ENCODE assay signal across 9 mouse cellular contexts in genomic region chr9:121997010-121997409, GRCm38 (mm10). TPM values are rescaled to one million over a fixed set of nuclear protein-coding genes. Genes with fewer than 3 reads are reported as not detected.
A peak's percentile ranks its signal among the peaks of the same experiment; 100 is the strongest.
DNase-seq lines count a peak whose midpoint lies in the region; ATAC-seq and TF ChIP-seq lines count a peak whose summit lies in the region.
"Had no signal": no experiment of that assay in that cellular context is flagged by ENCODE, and none has a peak within 500 bp of the region (broad histone marks: within the 10 kb centered on the region; RNA-seq: fewer than 3 reads in every experiment).

Gene Pomgnt2, minus strand, starts transcription at chr9:121997110.

- peak within 1 kb of the TSS; percentile 90 for H3K4me3 ChIP-seq in heart, embryonic 10.5 days
- H3K4me3 ChIP-seq in heart, embryonic 14.5 days (ENCODE audit: control insufficient read depth in 1 of 2, insufficient read depth in 1 of 2, low read depth in 1 of 2, low read length in 2 of 2), result peak within 1 kb of the TSS; percentile 68 to 93; a peak in 3 of 4 replicates
- peak within 1 kb of the TSS; percentile 90 for H3K4me3 ChIP-seq in limb, embryonic 10.5 days
- H3K4me3 ChIP-seq in stomach, postnatal 0 days (ENCODE audit: low read depth, low read length), result peak within 1 kb of the TSS; percentile 82

- peaks cover 3% of the 10 kb centered on the region for H3K4me1 ChIP-seq in heart, embryonic 10.5 days
- no peaks in the 10 kb centered on the region for H3K4me1 ChIP-seq in heart, embryonic 14.5 days (ENCODE audit: control insufficient read depth in 2 of 2, insufficient read depth in 2 of 2, low read length in 2 of 2)
- peaks cover 9% of the 10 kb centered on the region for H3K4me1 ChIP-seq in limb, embryonic 10.5 days
- H3K4me1 ChIP-seq in stomach, postnatal 0 days (replicated peaks; ENCODE audit: control insufficient read depth, insufficient read depth), result no peaks in the 10 kb centered on the region

- no peak for TF ChIP-seq CTCF in stomach, postnatal 0 days (IDR thresholded peaks at IDR 0.05; ENCODE audit: low read depth)

- H3K9ac ChIP-seq in heart, embryonic 14.5 days (ENCODE audit: low read length), result no peak within 1 kb of the TSS; the same call in 1 of the 2 replicates
- H3K9ac ChIP-seq in stomach, postnatal 0 days (ENCODE audit: low read length), result peak within 1 kb of the TSS; percentile 83; the same call in 1 of the 2 replicates

- no peak within 1 kb of the TSS for H3K27ac ChIP-seq in heart, embryonic 10.5 days
- no peak within 1 kb of the TSS for H3K27ac ChIP-seq in heart, embryonic 14.5 days (replicated peaks in 1 of 2; ENCODE audit: control insufficient read depth in 1 of 2, insufficient read depth in 1 of 2, low read depth in 2 of 2, low read length in 2 of 2)
- H3K27ac ChIP-seq in limb, embryonic 10.5 days, result no peak within 1 kb of the TSS; the same call in 1 of the 2 replicates
- no peak within 1 kb of the TSS for H3K27ac ChIP-seq in stomach, postnatal 0 days (replicated peaks)

- TF ChIP-seq EP300 in stomach, postnatal 0 days (optimal IDR thresholded peaks at IDR 0.05), result no peak

- no peaks in the 10 kb centered on the region for H3K9me3 ChIP-seq in heart, embryonic 10.5 days
- H3K9me3 ChIP-seq in heart, embryonic 14.5 days (ENCODE audit: control insufficient read depth, low read length), result no peaks in the 10 kb centered on the region
- no peaks in the 10 kb centered on the region for H3K9me3 ChIP-seq in limb, embryonic 10.5 days (replicated peaks)
- no peaks in the 10 kb centered on the region for H3K9me3 ChIP-seq in stomach, postnatal 0 days (ENCODE audit: control insufficient read depth, low read length)
- H3K9me3 ChIP-seq: G1E had no signal

- intact Hi-C loops in heart, postnatal 14 days (cut with DNase I), result no loop called here

- no peak for ATAC-seq in heart, embryonic 14.5 days (ENCODE audit: insufficient number of reproducible peaks, insufficient read depth, low FRiP score, low read depth)
- ATAC-seq in stomach, postnatal 0 days (ENCODE audit: low FRiP score, low TSS enrichment), result no peak

- H3K36me3 ChIP-seq in heart, embryonic 10.5 days, result no peaks in the 10 kb centered on the region
- H3K36me3 ChIP-seq in heart, embryonic 14.5 days (ENCODE audit: control insufficient read depth, insufficient read depth, low read length), result no peaks in the 10 kb centered on the region
- H3K36me3 ChIP-seq in limb, embryonic 10.5 days, result no peaks in the 10 kb centered on the region
- no peaks in the 10 kb centered on the region for H3K36me3 ChIP-seq in stomach, postnatal 0 days (ENCODE audit: control insufficient read depth, insufficient read depth, low read length)
- H3K36me3 ChIP-seq: G1E had no signal

- peak within 1 kb of the TSS; percentile 98 for H3K4me2 ChIP-seq in heart, embryonic 14.5 days (ENCODE audit: low read length)
- peak within 1 kb of the TSS; percentile 99; the same call in 1 of the 2 replicates for H3K4me2 ChIP-seq in stomach, postnatal 0 days (replicated peaks; ENCODE audit: low read depth)

- no peak for DNase-seq in heart, embryonic 10.5 days (ENCODE audit: low spot score)
- DNase-seq in heart, postnatal 14 days, result no peak
- DNase-seq in adrenal gland, postnatal 14 days, result no peak
- no peak for DNase-seq in limb, embryonic 10.5 days (ENCODE audit: low spot score)
- no peak for DNase-seq in stomach, postnatal 0 days (ENCODE audit: low spot score)
- DNase-seq in yolk sac, embryonic 10.5 days (ENCODE audit: low spot score), result no peak
- no peak for DNase-seq in thymus, postnatal 0 days (ENCODE audit: low spot score)

- H3K27me3 ChIP-seq in heart, embryonic 10.5 days (ENCODE audit: insufficient read depth, poor library complexity, severe bottlenecking), result peaks cover 10% of the 10 kb centered on the region
- H3K27me3 ChIP-seq in heart, embryonic 14.5 days (ENCODE audit: control insufficient read depth, insufficient read depth, low read length), result no peaks in the 10 kb centered on the region
- peaks cover 5% of the 10 kb centered on the region; the same call in 1 of the 2 replicates for H3K27me3 ChIP-seq in limb, embryonic 10.5 days (ENCODE audit: low read depth, poor library complexity, severe bottlenecking)
- H3K27me3 ChIP-seq in stomach, postnatal 0 days (ENCODE audit: control insufficient read depth, insufficient read depth, low read length), result no peaks in the 10 kb centered on the region

RNA-seq across cellular contexts. Expression of gene Pomgnt2, which starts in this region (rescaled TPM):
- polyA plus RNA-seq in heart, embryonic 10.5 days (2016; fragmentation: Nextera tagmentation; extraction: Ambion mirVana), result 12.9 and 16.2 TPM in 2 replicates
- total RNA-seq in heart, postnatal 14 days (2021), result 10 to 100 TPM in 1 of 2 experiments, 1 to 10 TPM in 1; 9.7 to 11.3 TPM
- 12.6 and 15.7 TPM in 2 replicates for total RNA-seq in adrenal gland, postnatal 14 days (2021)
- polyA plus RNA-seq in heart, embryonic 14.5 days (2014; fragmentation: Nextera tagmentation; extraction: Ambion mirVana), result 10.5 and 12.1 TPM in 2 replicates
- polyA plus RNA-seq in limb, embryonic 10.5 days (2016; fragmentation: Nextera tagmentation; extraction: Ambion mirVana), result 11.5 and 12.5 TPM in 2 replicates
- 6.6 and 7.3 TPM in 2 replicates for polyA plus RNA-seq in stomach, postnatal 0 days (2015; fragmentation: Nextera tagmentation; extraction: Ambion mirVana)
- polyA plus RNA-seq in thymus, postnatal 0 days (2015; fragmentation: Nextera tagmentation; extraction: Ambion mirVana), result 5.8 and 6.2 TPM in 2 replicates
- polyA plus RNA-seq: G1E had no signal
